Mouse (Mus musculus) forebrain, postnatal 0 days (tissue): ENCODE data around the gene Ifngr1. TPM values are rescaled to one million over a fixed set of nuclear protein-coding genes. Genes with fewer than 3 reads are reported as not detected.

Source experiments
- ATAC-seq: fragments of 200-750 bp; cut with Nextera tagmentation; 2 replicates; pipeline ENCODE4 v1.8.0; 2017; ENCODE audit warnings: mild to moderate bottlenecking, moderate library complexity
- DNase-seq: peaks from one replicate; pipeline ENCODE4 v3.0.0-alpha.2; 2015
- H3K27ac ChIP-seq: fragments of 300-500 bp; sonication (generic); 2 replicates; pipeline ENCODE4 v1.5.1; 2014; ENCODE audit warnings: low read depth, mild to moderate bottlenecking, antibody characterized with exemption, low read length, moderate library complexity, mixed read lengths
- H3K27me3 ChIP-seq: fragments of 300-500 bp; sonication (generic); 2 replicates; pipeline ENCODE4 v1.6.1; 2014; ENCODE audit warnings: mild to moderate bottlenecking, low read length, mixed read lengths; ENCODE audit not compliant: insufficient read depth
- H3K36me3 ChIP-seq: fragments of 300-500 bp; sonication (generic); 2 replicates; pipeline ENCODE4 v1.6.1; 2014; ENCODE audit warnings: mild to moderate bottlenecking, moderate library complexity; ENCODE audit not compliant: insufficient read depth
- H3K4me1 ChIP-seq: fragments of 300-500 bp; sonication (generic); 2 replicates; pipeline ENCODE4 v1.6.1; 2014; ENCODE audit warnings: antibody characterized with exemption; ENCODE audit not compliant: insufficient read depth
- H3K4me2 ChIP-seq: fragments of 300-500 bp; sonication (generic); 2 replicates; pipeline ENCODE4 v1.6.1; 2014; ENCODE audit warnings: low read depth, mild to moderate bottlenecking, moderate library complexity
- H3K4me3 ChIP-seq: fragments of 300-500 bp; sonication (generic); 2 replicates; pipeline ENCODE4 v1.5.1; 2014; ENCODE audit warnings: low read depth, low read length, mixed read lengths
- H3K9ac ChIP-seq: fragments of 300-500 bp; sonication (generic); 2 replicates; pipeline ENCODE4 v1.6.1; 2014; ENCODE audit warnings: mild to moderate bottlenecking
- H3K9me3 ChIP-seq: fragments of 300-500 bp; sonication (generic); 2 replicates; pipeline ENCODE4 v1.6.1; 2016; ENCODE audit warnings: low read length
- CTCF ChIP-seq: sonication (generic); IDR thresholded peaks from 2 replicates; pipeline ENCODE4 v1.5.1; 2016; ENCODE audit warnings: antibody characterized with exemption, control low read depth, low read depth
- WGBS: fragments of 180-500 bp; shearing (Covaris S2); extraction: QIAGEN DNeasy Blood & Tissue Kit; methylation state at CpG from one replicate; pipeline ENCODE4 v1.1.7; 2014; 5-methylcytosine and 5-hydroxymethylcytosine counted together
- polyA plus RNA-seq: library from polyadenylated mRNA; unstranded; fragments of >200 nt; fragmentation: Nextera tagmentation; extraction: Ambion mirVana; gene quantifications from 2 replicates; pipeline ENCODE4 v1.2.1, GENCODE M21; 2015
- total RNA-seq: library from RNA; depleted of rRNA; stranded (reverse); fragments of >200 nt; gene quantifications from 2 replicates; pipeline ENCODE4 v1.2.3, GENCODE M21; 2014

Ifngr1 gene
- total and polyA plus RNA-seq, 2 experiments from 2014 or later: 16.9 to 21.9 TPM

DNA sequence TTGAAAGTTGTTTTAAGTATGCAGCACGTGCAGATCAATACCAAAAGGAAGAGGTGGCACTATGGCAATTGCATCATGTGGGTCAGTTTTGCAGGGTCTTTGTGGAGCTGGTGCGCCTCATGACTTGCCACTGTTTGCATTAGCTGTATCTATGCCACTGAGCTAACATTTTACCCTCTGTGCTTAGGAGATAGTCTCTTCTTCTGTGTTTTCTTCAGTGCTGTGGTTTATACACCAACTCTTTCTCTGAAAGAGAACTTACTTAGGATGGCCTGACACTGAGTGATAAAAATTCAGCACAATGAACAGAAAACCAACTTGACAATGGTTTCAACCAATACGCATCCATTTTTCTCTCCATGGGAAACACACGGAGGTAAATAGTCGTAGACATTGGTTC lies 5.9 kb upstream of the Ifngr1 start:
- WGBS: 90% methylated on average over 5 of the region's 5 CpGs
- Histone ChIP-seq H3K36me3 (no peaks in the 10 kb centered on the region), H3K4me1 (no peaks in the 10 kb centered on the region), H3K4me3 (no peak overlapping the region), H3K27me3 (no peaks in the 10 kb centered on the region), H3K9me3 (no peaks in the 10 kb centered on the region), H3K4me2 (no peak overlapping the region), H3K9ac (no peak overlapping the region), H3K27ac (no peak overlapping the region)
- TF ChIP-seq CTCF: no peak
- no peak for DNase-seq
- no peak for ATAC-seq

DNA sequence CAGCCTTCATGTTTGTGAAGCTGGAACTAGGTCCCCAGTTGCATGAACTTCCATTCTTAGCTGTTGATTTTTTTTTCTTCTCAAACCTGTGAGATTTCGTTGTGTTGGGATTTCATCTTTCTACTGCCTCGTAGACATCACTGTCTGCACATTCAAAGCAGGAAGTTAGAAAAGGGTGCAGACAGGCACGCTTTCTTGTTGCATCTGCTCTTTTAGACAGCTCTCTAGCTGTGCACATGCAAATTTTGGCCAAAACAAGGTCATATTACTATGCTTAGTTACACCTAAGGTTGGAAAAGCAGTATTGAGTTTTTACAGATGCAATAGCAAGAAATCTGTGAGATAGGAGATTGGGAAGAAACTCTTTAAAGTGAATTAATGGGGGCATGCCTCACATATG lies 4.5 kb upstream of the Ifngr1 start:
- Histone ChIP-seq H3K9ac (no peak overlapping the region), H3K4me3 (no peak overlapping the region), H3K9me3 (no peaks in the 10 kb centered on the region), H3K4me1 (no peaks in the 10 kb centered on the region), H3K27me3 (no peaks in the 10 kb centered on the region), H3K4me2 (no peak overlapping the region), H3K36me3 (no peaks in the 10 kb centered on the region), H3K27ac (no peak overlapping the region)
- ATAC-seq: no peak
- no peak for TF ChIP-seq CTCF
- WGBS: 89% methylated on average over 3 of the region's 3 CpGs
- no peak for DNase-seq

DNA sequence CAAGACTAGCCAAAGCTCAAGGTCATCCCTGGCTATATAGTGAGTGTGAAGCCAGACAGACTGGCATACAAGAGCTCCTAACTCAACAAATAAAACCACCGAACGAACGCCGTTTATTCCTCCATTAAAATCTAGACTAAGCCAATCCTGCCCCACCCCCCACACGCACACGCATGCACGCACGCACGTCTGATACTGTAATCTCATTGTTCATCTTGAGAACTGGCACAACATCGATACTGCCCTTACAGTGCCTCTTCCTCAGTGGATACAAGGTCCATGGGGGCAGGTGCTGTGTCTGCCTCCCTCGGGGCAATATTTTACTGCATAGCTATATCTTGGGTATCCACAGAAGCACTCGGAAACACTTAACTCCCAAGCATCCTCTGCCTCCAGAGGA lies 2.1 kb upstream of the Ifngr1 start:
- 91% methylated on average over 12 of the region's 12 CpGs for WGBS
- no peak for TF ChIP-seq CTCF
- no peak overlapping the region for H3K4me2 ChIP-seq
- no peaks in the 10 kb centered on the region for H3K9me3 ChIP-seq
- no peaks in the 10 kb centered on the region for H3K36me3 ChIP-seq
- no peaks in the 10 kb centered on the region for H3K27me3 ChIP-seq
- H3K4me1 ChIP-seq: peaks cover 6% of the 10 kb centered on the region; the same call in 1 of the 2 replicates
- DNase-seq (no peak), ATAC-seq (no peak)
- no peak overlapping the region for H3K27ac ChIP-seq
- H3K9ac ChIP-seq: no peak overlapping the region
- no peak overlapping the region for H3K4me3 ChIP-seq

DNA sequence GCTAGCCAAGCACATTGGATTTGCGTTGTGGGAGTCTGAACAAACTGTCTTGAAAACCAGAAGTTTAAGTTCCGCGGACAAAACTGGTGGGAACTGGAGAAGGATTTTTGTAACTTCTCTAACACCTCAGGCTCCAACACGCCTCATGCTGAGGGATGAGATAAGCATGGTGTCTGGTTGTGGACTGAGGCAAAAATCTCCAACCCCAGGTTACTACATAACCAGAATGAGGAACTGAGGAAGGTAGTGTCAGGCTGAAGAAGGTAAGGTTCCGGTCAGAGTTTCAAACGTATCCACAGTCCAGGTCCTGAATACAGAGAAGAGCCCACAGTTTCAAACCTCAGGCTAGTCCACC lies 486 bp upstream of the Ifngr1 start:
- H3K9ac ChIP-seq: no peak overlapping the region
- TF ChIP-seq CTCF: no peak
- no peaks in the 10 kb centered on the region for H3K27me3 ChIP-seq
- H3K4me3 ChIP-seq: peak overlapping the region; percentile 80
- ATAC-seq (no peak; the same call in 1 of the 2 replicates), DNase-seq (no peak)
- H3K9me3 ChIP-seq: no peaks in the 10 kb centered on the region
- H3K4me2 ChIP-seq: peak overlapping the region; percentile 85
- H3K4me1 ChIP-seq: peaks cover 6% of the 10 kb centered on the region; the same call in 1 of the 2 replicates
- no peaks in the 10 kb centered on the region for H3K36me3 ChIP-seq
- WGBS: 38% methylated on average over 6 of the region's 6 CpGs
- H3K27ac ChIP-seq: no peak overlapping the region

DNA sequence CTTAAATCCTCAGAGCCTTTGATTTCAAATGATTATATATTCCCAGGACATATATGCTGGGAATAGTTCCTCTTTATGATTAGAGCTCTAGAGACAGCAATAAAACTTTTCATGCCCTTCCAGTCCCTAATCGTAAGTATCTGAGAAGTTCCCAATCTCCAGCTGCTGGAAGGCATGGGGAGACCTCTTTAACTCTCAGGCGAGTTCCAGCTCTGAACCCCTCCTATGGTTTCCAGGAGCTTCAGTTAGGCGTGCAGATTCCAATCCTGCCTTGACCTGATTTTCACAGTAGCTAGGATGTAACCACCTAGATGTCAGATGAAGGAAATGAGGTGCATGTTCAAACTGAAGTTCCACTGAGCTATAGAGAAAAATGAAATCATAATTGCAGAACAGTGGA lies 807 bp downstream of the Ifngr1 start:
- Histone ChIP-seq H3K9me3 (no peaks in the 10 kb centered on the region), H3K4me2 (peak overlapping the region; percentile 85), H3K27me3 (no peaks in the 10 kb centered on the region), H3K9ac (peak overlapping the region; percentile 72), H3K27ac (no peak overlapping the region), H3K4me3 (peak overlapping the region; percentile 80), H3K4me1 (peaks cover 6% of the 10 kb centered on the region; the same call in 1 of the 2 replicates), H3K36me3 (no peaks in the 10 kb centered on the region)
- DNase-seq (no peak), ATAC-seq (no peak)
- no peak for TF ChIP-seq CTCF
- 9% methylated on average over 3 of the region's 3 CpGs for WGBS

DNA sequence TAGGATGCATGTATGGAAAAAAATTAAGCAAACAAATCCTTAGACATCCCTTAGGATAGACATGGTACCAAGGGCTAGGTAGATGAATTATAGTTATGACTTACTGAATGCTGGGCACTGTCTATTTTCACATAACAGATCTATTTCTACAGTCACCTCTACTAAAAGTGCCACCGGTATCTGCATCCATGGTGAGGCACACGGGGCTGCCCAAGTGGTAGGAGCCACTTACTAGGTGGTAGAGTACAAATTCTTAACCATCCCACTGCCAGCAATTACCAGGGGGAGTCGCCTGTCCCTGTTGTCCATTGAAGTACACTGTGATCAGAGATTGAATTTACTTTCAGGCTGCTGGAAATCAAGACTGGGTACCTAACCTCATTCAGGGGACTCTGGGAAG lies 1.5 kb downstream of the Ifngr1 start:
- Histone ChIP-seq H3K27ac (no peak overlapping the region), H3K36me3 (no peaks in the 10 kb centered on the region), H3K4me3 (no peak overlapping the region), H3K9me3 (no peaks in the 10 kb centered on the region), H3K4me1 (peaks cover 6% of the 10 kb centered on the region; the same call in 1 of the 2 replicates), H3K9ac (no peak overlapping the region), H3K4me2 (no peak overlapping the region), H3K27me3 (no peaks in the 10 kb centered on the region)
- 84% methylated on average over 3 of the region's 3 CpGs for WGBS
- no peak for DNase-seq
- no peak for TF ChIP-seq CTCF
- no peak for ATAC-seq

DNA sequence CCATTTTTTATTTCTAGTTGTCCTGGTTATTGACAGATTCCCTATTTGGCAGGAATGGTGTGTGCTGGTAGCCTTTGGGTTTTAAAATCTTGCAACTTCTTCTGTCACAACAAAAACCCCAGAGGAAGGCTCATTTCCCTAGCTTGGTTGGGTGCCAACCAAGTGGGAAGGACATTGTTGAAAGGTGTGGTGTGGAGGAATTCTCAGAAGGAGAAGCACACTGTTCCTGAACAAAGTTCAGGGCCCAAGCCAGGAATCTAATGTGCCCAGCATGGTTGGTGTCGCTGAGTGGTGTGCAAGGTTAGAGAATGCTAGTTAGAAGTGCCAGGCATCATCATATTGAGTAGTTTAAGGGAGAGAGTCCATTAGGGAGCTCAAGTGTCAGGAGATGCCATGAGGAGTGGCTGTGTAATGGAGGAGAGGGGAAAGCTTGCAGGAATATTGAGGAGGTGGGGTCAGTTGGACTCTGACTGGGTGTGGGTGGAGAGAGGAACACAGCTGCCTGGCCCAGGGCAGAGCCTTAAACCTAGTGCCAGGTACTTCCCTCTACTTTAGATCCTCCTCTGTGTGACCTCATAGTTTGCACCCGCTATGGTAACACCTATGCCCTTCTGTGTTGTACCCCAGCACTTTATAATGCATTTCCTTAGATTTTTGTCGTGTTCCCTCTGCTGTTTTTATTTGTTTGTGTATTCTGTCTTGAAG lies 2.6 kb downstream of the Ifngr1 start:
- peaks cover 6% of the 10 kb centered on the region; the same call in 1 of the 2 replicates for H3K4me1 ChIP-seq

More for the DNA sequence above, 2.6 kb downstream of the Ifngr1 start:
- Histone ChIP-seq H3K36me3 (no peaks in the 10 kb centered on the region), H3K9me3 (no peaks in the 10 kb centered on the region), H3K4me2 (no peak overlapping the region), H3K27me3 (no peaks in the 10 kb centered on the region), H3K27ac (no peak overlapping the region), H3K4me3 (no peak overlapping the region), H3K9ac (no peak overlapping the region)
- ATAC-seq (no peak), DNase-seq (no peak)
- WGBS: 84% methylated on average over 3 of the region's 3 CpGs
- TF ChIP-seq CTCF: no peak
